Mouse (Mus musculus): ENCODE results near the gene Tubb4b.

Tubb4b gene

GRCm38 (mm10) chr2:25223681-25224491 lies 616 bp downstream of the Tubb4b start:
- peak; percentile 33 for DNase-seq (ENCODE audit: low read depth)

GRCm38 (mm10) chr2:25221331-25221772 lies 3.1 kb downstream of the Tubb4b start:
- DNase-seq (ENCODE audit: low read depth), result no peak

GRCm38 (mm10) chr2:25218445-25218844 lies 6.1 kb downstream of the Tubb4b start, which contains the start of gene Fam166a:
Fam166a (plus strand) TSS chr2:25218745.
- DNase-seq (ENCODE audit: low read depth), result no peak

- DNase-seq (ENCODE audit: low read depth), result no peak
These were observed 6.8 kb downstream of the Tubb4b start for GRCm38 (mm10) chr2:25217666-25218065.

DNA sequence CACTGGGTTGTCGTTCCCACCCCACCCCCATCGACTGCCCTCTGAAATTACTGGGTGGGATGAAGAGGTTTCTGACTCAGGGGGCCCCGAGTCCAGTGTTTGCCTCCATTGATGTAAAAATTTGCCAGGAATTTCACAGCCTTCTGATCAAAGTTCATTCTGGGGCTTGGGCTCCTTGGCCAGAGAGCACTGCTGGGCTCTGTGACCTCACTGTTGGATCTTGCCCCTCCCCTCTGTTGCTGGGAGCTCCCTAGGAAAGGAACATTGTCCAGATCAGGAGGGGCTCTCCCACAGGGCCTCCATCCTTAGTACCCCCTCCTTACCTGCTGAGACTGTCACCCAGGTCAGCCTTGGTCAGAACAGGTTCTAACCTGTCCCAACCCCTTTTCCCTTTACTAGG lies 10.1 kb downstream of the Tubb4b start, which contains the start of gene Stpg3:
TSS of gene Stpg3 (minus strand) at position 194 of the 400 bp plus-strand sequence.
- DNase-seq (ENCODE audit: low read depth), result no peak

- no peak for DNase-seq (ENCODE audit: low read depth)
These were observed 11.1 kb downstream of the Tubb4b start for GRCm38 (mm10) chr2:25213266-25213865.

GRCm38 (mm10) chr2:25211121-25211670 lies 13.3 kb downstream of the Tubb4b start, which contains the start of gene Nelfb:
Nelfb (minus strand) TSS chr2:25211489.
- DNase-seq (ENCODE audit: low read depth), result peak; percentile 83

GRCm38 (mm10) chr2:25210686-25211085 lies 13.8 kb downstream of the Tubb4b start:
- DNase-seq (ENCODE audit: low read depth), result no peak

GRCm38 (mm10) chr2:25207593-25207992 lies 16.9 kb downstream of the Tubb4b start:
- no peak for DNase-seq (ENCODE audit: low read depth)

DNA sequence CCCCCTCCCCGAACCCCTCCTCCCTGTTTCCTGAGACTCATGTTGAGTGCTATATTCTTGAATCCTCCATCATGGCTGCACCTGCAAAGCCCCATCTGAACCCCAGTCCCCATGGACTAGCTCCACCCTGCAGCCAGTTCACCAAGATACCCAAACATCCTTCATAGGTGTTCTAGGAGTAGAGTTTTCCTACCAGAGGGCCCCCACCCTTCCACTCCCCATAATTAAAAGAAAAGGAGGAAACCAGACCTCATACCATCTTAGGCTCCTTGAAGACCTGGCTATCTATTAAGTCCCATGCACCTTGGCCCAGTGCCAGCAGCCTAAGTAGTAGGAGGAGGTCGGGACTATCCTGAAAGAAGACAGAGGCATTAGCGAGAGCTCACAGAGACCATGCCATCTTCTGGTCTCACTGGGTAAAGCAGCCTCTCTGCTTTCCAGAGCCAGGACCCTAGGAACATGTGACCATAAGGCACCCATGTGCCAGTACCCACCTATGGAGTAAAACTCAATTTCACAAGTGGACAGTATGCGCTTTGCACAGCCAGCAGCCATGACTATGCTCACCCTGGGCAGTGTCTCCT lies 20.8 kb downstream of the Tubb4b start:
- no peak for DNase-seq (ENCODE audit: low read depth)

DNA sequence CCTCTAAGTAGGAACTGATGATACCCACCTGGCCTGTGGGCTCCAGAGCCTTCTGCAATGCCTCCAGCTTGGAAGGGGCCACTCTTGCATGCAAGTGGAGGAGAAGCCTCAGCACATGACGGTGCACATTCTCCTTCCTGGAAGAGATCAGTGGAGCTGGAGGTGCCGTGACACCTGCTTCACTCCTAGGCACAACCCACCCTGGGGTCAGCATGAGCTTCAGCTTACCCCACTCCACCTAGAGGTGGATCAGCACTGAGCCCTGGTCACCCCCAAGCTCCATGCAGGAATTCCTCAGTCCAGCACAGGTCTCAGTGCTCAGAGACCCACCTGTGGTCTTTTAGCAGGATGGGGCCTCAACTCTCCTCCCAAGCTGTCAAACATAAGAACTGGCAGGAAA lies 23.9 kb downstream of the Tubb4b start:
- no peak for DNase-seq (ENCODE audit: low read depth)

GRCm38 (mm10) chr2:25197946-25198345 lies 26.6 kb downstream of the Tubb4b start:
- DNase-seq (ENCODE audit: low read depth), result no peak

DNA sequence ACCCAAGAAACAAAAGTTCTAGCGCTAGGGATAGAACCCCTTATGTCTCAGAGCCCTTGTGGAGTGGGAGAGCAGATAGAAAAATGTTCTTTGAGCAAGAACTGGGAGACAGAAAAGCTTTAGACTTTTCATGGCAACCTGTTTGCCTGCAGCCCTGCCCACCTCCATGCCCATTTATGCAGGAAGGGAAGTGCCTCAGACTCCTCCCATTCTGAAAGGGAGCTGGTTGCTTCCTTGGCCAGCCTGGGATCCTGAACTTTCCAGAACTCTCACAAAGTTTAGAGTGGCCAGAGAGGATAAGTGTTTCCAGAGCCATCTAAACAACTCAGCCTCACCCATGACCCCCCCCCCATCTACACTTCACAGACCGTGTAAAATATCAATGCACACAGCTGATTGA lies 27.3 kb downstream of the Tubb4b start:
- DNase-seq (ENCODE audit: low read depth), result no peak

DNA sequence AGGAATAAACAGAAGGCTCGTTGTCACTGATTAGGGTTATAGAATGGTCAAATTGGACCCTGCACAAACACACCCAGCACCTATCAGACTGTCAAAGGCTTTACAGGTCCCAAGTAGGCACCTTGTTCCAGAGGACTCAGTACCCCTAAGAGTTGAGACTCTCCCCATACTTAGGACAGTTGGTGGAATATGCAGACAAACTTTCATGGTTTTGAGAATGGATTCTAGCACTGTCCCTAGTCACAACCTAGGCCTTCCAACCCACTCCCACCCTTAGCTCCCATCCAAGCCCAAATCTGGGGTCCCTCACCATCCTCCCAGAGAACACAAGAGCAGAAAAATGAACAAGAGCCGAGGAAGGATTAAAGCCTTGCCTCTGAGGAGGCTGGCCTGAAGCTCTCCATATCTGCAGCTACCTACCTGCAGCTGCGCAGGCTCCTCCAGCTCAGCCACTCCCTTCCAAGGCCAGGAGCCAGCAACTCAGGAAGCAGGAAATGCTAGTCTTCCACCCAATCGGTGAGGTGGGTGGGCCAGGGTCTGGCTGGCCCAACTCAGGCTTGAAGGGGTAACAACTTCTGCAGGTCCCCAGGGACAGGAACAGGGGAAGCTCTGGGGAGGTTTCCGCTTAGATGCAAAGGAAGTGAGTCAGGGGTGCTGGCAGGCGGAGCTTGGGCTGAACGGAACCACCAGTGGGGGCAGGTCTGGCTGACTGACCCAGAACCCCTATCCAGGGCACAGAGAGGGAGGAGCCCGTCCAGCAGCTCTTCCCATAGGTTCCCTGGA lies 28.1 kb downstream of the Tubb4b start, which contains the start of gene Tor4a:
TSS of gene Tor4a (minus strand) at position 715 of the 783 bp plus-strand sequence.
- peak; percentile 76 for DNase-seq (ENCODE audit: low read depth)

DNA sequence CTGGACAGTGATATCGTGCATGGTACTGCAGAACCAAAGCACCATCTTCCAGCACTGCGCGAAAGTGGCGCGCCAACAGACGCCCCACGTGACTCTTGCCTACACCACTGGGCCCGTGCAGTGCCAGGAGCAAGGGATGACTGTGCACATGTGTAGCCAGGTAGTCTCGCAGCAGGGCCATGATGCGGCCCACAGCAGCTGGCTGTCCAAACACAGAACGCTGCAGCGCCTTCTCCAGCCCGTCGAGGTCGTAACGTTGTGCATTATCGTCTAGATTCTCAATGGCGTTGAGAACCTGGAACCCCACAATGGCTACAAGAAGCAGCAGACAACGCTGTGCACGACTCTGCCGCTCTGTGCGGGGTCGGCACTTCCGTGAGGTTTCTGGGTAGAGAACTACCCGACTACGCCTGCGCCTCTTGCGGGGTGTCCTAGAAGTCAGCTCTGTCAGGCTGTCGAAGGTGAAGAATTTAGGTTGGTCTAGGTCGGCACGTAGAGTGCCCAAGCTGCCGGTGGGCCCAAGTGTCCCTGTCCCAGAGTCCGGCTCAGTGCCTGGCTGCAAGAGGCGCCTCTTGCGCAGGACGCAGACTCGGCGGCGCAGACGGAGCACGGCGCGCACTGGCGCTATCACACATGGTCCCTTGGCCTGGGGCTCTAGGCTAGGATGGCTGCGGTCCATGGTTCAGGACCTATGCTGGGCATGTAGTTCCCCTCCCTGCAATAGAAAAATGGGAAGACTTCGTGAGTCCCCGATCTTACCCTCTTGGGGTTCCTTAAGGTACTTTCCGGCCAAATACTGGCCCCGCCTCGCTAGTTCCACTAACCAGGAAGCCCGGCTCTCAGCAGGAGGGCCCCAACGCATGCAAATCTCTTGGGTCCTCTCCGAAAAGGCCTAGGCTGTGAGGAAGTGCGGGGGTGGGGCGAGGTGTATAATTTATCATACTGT lies 29.0 kb downstream of the Tubb4b start:
- no peak for DNase-seq (ENCODE audit: low read depth)

GRCm38 (mm10) chr2:25194486-25195171 lies 29.9 kb downstream of the Tubb4b start:
- DNase-seq (ENCODE audit: low read depth), result no peak

GRCm38 (mm10) chr2:25194006-25194405 lies 30.5 kb downstream of the Tubb4b start:
- no peak for DNase-seq (ENCODE audit: low read depth)

GRCm38 (mm10) chr2:25193330-25193770 lies 31.2 kb downstream of the Tubb4b start:
- peak; percentile 87 for DNase-seq (ENCODE audit: low read depth)

DNA sequence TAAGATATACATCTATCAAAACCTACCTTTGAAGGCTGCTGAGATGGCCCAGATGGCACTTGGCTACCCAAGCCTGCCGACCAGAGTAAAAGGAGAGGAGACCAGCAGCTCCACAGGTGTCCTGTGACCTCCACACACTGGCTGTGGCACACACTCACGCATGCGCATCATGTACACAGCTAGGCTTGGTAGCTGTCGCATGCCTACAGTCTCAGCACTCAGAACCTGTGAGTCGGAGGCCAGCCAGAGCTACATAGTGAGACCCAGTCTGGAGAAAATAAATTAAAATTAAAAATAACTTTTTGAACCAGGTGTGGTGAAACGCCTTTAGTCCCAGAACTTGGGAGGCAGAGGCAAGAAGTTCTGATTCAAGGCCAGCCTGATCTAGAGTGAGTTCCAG lies 36.7 kb downstream of the Tubb4b start:
- no peak for DNase-seq (ENCODE audit: low read depth)

DNA sequence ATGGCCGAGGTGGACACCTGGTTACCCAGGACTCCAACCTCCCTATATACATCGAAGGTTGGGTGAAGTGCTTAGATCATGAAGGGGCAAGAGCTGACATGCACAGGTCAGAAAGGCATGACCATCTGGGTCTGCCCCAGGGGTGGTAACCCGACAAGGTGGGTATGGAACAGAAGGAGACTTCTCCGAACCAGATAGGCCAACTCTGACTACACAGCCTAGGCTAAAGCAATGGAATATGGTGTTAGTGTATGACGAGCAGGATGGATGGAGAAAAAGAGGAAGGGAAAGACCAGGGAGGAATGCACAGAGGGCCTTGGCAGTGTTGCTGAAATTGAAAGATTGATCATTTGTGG lies 37.9 kb downstream of the Tubb4b start:
- DNase-seq (ENCODE audit: low read depth), result no peak
